Comparison of ENCODE assay signal across 8 mouse cellular contexts in the genomic region with DNA sequence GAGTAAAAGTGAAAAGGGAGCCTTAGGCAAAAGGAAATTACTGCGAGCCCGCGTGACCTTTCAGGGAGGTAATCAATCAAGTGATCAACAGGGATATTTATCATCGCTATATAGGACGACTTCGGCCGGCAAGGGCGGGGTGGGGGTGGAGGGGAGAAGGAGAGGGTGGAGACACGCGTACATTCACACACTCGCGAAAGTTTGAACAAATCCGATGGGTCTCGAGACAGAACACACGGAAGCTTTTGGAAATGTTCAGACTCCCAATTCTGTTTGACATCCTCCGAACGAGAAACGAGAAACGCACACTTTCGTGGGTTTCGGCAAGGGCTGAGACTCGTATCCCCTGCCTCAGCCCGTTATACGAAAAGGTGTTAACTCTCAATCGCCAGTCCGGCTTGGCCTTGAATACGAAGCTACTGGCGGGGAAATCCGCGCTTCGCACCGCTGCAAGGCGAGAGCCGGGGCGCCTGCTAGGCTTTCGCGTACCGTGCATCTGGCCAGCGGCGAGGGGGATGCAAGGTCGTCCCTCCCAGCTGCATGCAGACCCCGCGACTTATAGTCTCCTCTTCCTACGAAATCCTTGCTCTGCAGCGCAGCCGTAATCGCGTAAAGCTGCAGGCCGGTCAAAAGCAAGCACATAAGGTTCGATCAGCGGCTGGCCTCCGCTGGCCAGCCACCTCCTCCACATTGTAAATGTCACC. TPM values are rescaled to one million over a fixed set of nuclear protein-coding genes. Genes with fewer than 3 reads are reported as not detected.
DNase-seq lines count a peak whose midpoint lies in the region; ATAC-seq and TF ChIP-seq lines count a peak whose summit lies in the region.

No protein-coding gene starts in this region.

- peaks cover 36% of the 10 kb centered on the region for H3K4me1 ChIP-seq in heart, embryonic 13.5 days
- H3K4me1 ChIP-seq in kidney, postnatal 0 days (replicated peaks; ENCODE audit: insufficient read depth, low read length): peaks cover 3% of the 10 kb centered on the region
- H3K4me1 ChIP-seq in midbrain, embryonic 11.5 days (ENCODE audit: control insufficient read depth, insufficient read depth, low read length): peaks cover 12% of the 10 kb centered on the region

- peak overlapping the region; percentile 82 for H3K9ac ChIP-seq in heart, embryonic 13.5 days
- H3K9ac ChIP-seq in kidney, postnatal 0 days (ENCODE audit: low read depth, low read length): peak overlapping the region; percentile 64
- H3K9ac ChIP-seq in midbrain, embryonic 11.5 days (ENCODE audit: low read length): peak overlapping the region; percentile 63

- peaks cover 82% of the 10 kb centered on the region for H3K27me3 ChIP-seq in heart, embryonic 13.5 days (replicated peaks)
- peaks cover 6% of the 10 kb centered on the region for H3K27me3 ChIP-seq in kidney, postnatal 0 days (ENCODE audit: insufficient read depth, low read length)
- H3K27me3 ChIP-seq in midbrain, embryonic 11.5 days (ENCODE audit: control insufficient read depth, insufficient read depth, low read length): peaks cover 42% of the 10 kb centered on the region

- H3K27ac ChIP-seq in heart, embryonic 13.5 days (replicated peaks): peak overlapping the region; percentile 72
- H3K27ac ChIP-seq in kidney, postnatal 0 days: peak overlapping the region; percentile 73
- H3K27ac ChIP-seq in midbrain, embryonic 11.5 days (ENCODE audit: low read depth, low read length): no peak overlapping the region

- no peak for ATAC-seq in heart, embryonic 13.5 days (ENCODE audit: extremely low read depth, insufficient number of reproducible peaks, low FRiP score, low TSS enrichment)
- ATAC-seq in kidney, postnatal 0 days (replicated peaks; ENCODE audit: low FRiP score, low read depth): no peak
- ATAC-seq in midbrain, embryonic 11.5 days (ENCODE audit: low FRiP score): peak; percentile 20; the same call in 1 of the 2 replicates
- no peak for ATAC-seq in CD4-positive, CD25-positive, alpha-beta regulatory T cell, adult 4 months

- H3K4me3 ChIP-seq in heart, embryonic 13.5 days: peak overlapping the region; percentile 56
- H3K4me3 ChIP-seq in kidney, postnatal 0 days (replicated peaks; ENCODE audit: low read depth, low read length): peak overlapping the region; percentile 50
- H3K4me3 ChIP-seq in midbrain, embryonic 11.5 days (ENCODE audit: low read depth, low read length): peak overlapping the region; percentile 40

- H3K36me3 ChIP-seq in heart, embryonic 13.5 days: no peaks in the 10 kb centered on the region
- H3K36me3 ChIP-seq in kidney, postnatal 0 days (ENCODE audit: insufficient read depth, low read length): no peaks in the 10 kb centered on the region
- no peaks in the 10 kb centered on the region for H3K36me3 ChIP-seq in midbrain, embryonic 11.5 days (ENCODE audit: control insufficient read depth, insufficient read depth, low read length)

- under 1% methylated on average over 52 of the region's 52 CpGs for WGBS in heart, embryonic 13.5 days
- WGBS in kidney, postnatal 0 days: under 1% methylated on average over 52 of the region's 52 CpGs
- under 1% methylated on average over 52 of the region's 52 CpGs for WGBS in midbrain, embryonic 11.5 days

- peak overlapping the region; percentile 74 for H3K4me2 ChIP-seq in heart, embryonic 13.5 days
- peak overlapping the region; percentile 73 for H3K4me2 ChIP-seq in kidney, postnatal 0 days (ENCODE audit: low read length)
- peak overlapping the region; percentile 92 for H3K4me2 ChIP-seq in midbrain, embryonic 11.5 days

- DNase-seq in adrenal gland, postnatal 10 days: peak; percentile 33
- DNase-seq in adrenal gland, postnatal 4 days (ENCODE audit: low spot score in 2 of 2): no peak
- peak; percentile 9 for DNase-seq in brain, adult 2 months (ENCODE audit: low read depth, low spot score)
- DNase-seq in kidney, postnatal 0 days (ENCODE audit: low spot score): peak; percentile 59
- DNase-seq in midbrain, embryonic 11.5 days (ENCODE audit: low spot score, missing footprints): peak; percentile 98
- DNase-seq in right cerebral cortex, postnatal 10 days (ENCODE audit: low spot score in 2 of 2): no peak

- no peak for TF ChIP-seq CTCF in kidney, postnatal 0 days (IDR thresholded peaks at IDR 0.05; ENCODE audit: low read depth)

- no peaks in the 10 kb centered on the region for H3K9me3 ChIP-seq in heart, embryonic 13.5 days
- no peaks in the 10 kb centered on the region for H3K9me3 ChIP-seq in kidney, postnatal 0 days (replicated peaks; ENCODE audit: low read length)
- no peaks in the 10 kb centered on the region for H3K9me3 ChIP-seq in midbrain, embryonic 11.5 days (ENCODE audit: control insufficient read depth, low read length)

RNA-seq across cellular contexts. Expression of gene Mecom, which starts 33.6 kb away (rescaled TPM):
- 10 to 100 TPM; 14.9 to 20.3 TPM for total RNA-seq in adrenal gland, postnatal 10 days (2021)
- total RNA-seq in adrenal gland, postnatal 4 days (2021): 10 to 100 TPM; 14.7 to 41.9 TPM
- polyA plus RNA-seq in heart, embryonic 13.5 days (2015; fragmentation: Nextera tagmentation; extraction: Ambion mirVana): 21.0 and 22.4 TPM in 2 replicates
- polyA plus RNA-seq in kidney, postnatal 0 days (2015; fragmentation: Nextera tagmentation; extraction: Ambion mirVana): 54.7 and 58.1 TPM in 2 replicates
- 32.7 and 37.1 TPM in 2 replicates for polyA plus RNA-seq in midbrain, embryonic 11.5 days (2014; fragmentation: Nextera tagmentation; extraction: Ambion mirVana)
- under 1 TPM in 1 of 2 experiments, not detected in 1; 0.39 TPM for polyA plus RNA-seq in CD4-positive, CD25-positive, alpha-beta regulatory T cell, adult 4 months (2017; shearing (Covaris generic))

Comparison
In these comparisons a context has a peak if more than half of its experiments do, and no peak if none do; other contexts are left out.
1. DNase-seq: peak in adrenal gland, postnatal 10 days (single experiment), brain, adult 2 months (single experiment), kidney, postnatal 0 days (single experiment) and midbrain, embryonic 11.5 days (single experiment); none in adrenal gland, postnatal 4 days (0 of 2) and right cerebral cortex, postnatal 10 days (0 of 2).
2. RNA of gene Mecom, which starts 33.6 kb away (polyA plus RNA-seq): 54.7 to 58.1 TPM in kidney, postnatal 0 days, 32.7 to 37.1 TPM in midbrain, embryonic 11.5 days and 21.0 to 22.4 TPM in heart, embryonic 13.5 days; 0.39 TPM in CD4-positive, CD25-positive, alpha-beta regulatory T cell, adult 4 months; every median in the first group is over 10 times any median in the second.
3. Peak in every context shown above with its lines, with median percentiles within 50 percentile points of each other: H3K4me2 ChIP-seq, H3K4me3 ChIP-seq and H3K9ac ChIP-seq.